Mouse (Mus musculus): ENCODE data around the gene Apoa1.

Apoa1 gene

GRCm38 (mm10) chr9:46257546-46257945, 29.2 kb downstream of the Apoa1 start:
- DNase-seq (ENCODE audit: low spot score in 2 of 2) = no peak

GRCm38 (mm10) chr9:46259111-46259510, 30.7 kb downstream of the Apoa1 start:
- no peak for DNase-seq (ENCODE audit: low spot score in 2 of 2)

- no peak for DNase-seq (ENCODE audit: low spot score in 2 of 2)
These were observed 32.8 kb downstream of the Apoa1 start for GRCm38 (mm10) chr9:46261131-46261530.

GRCm38 (mm10) chr9:46268343-46268873, 40.0 kb downstream of the Apoa1 start, which contains the start of gene Apoa5:
Apoa5 (plus strand) TSS chr9:46268633.
- no peak for DNase-seq (ENCODE audit: low spot score in 2 of 2)

GRCm38 (mm10) chr9:46269125-46269524, 40.7 kb downstream of the Apoa1 start:
- no peak for DNase-seq (ENCODE audit: low spot score in 2 of 2)

GRCm38 (mm10) chr9:46270782-46271181, 42.4 kb downstream of the Apoa1 start:
- no peak for DNase-seq (ENCODE audit: low spot score in 2 of 2)

- DNase-seq (ENCODE audit: low spot score in 2 of 2) = peak in 1 of 2 experiments; percentile 10
These were observed 43.7 kb downstream of the Apoa1 start for GRCm38 (mm10) chr9:46272070-46272469.

- DNase-seq (ENCODE audit: low spot score in 2 of 2) = peak; percentile 83 to 84
These were observed 44.5 kb downstream of the Apoa1 start, which contains the start of gene Zpr1 for GRCm38 (mm10) chr9:46272677-46273454. Zpr1 (plus strand) TSS chr9:46273064.

GRCm38 (mm10) chr9:46274494-46274893, 46.1 kb downstream of the Apoa1 start:
- no peak for DNase-seq (ENCODE audit: low spot score in 2 of 2)
